Comparison of ENCODE assay signal across 23 mouse cellular contexts in genomic region chr1:180826634-180827033, GRCm38 (mm10). TPM values are rescaled to one million over a fixed set of nuclear protein-coding genes. Genes with fewer than 3 reads are reported as not detected.
DNase-seq lines count a peak whose midpoint lies in the region; ATAC-seq and TF ChIP-seq lines count a peak whose summit lies in the region.
"Had no signal": no experiment of that assay in that cellular context is flagged by ENCODE, and none has a peak within 500 bp of the region (broad histone marks: within the 10 kb centered on the region; RNA-seq: fewer than 3 reads in every experiment).

No protein-coding gene starts in this region.

- H3K4me3 ChIP-seq in MEL (ENCODE audit: control insufficient read depth in 1 of 2, insufficient read depth in 1 of 2, low read depth in 2 of 2, low read length in 2 of 2) = no peak overlapping the region
- H3K4me3 ChIP-seq: forebrain, embryonic 10.5 days; gastrocnemius, adult 2 months; heart, embryonic 12.5 days; left cerebral cortex, adult 2 months; midbrain, embryonic 15.5 days; stomach, embryonic 15.5 days had no signal

- DNase-seq in lung, postnatal 36 days = peak; percentile 53
- no peak for DNase-seq in lung, adult 18-20 months
- peak; percentile 81 for DNase-seq in MEL (ENCODE audit: low read depth, low spot score)
- DNase-seq in neural tube, embryonic 10.5 days (ENCODE audit: extremely low spot score, low spot score) = no peak
- DNase-seq in kidney, postnatal 4 days = no peak
- DNase-seq: adrenal gland, postnatal 25 days; cerebellum, adult 18-20 months; cerebellum, postnatal 25 days; gastrocnemius, adult 2 months; kidney, adult 8-10 months; kidney, postnatal 25 days; layer of hippocampus, adult 9-11 months; right cerebral cortex, postnatal 25 days; thymus, adult 18-20 months had no signal

- ATAC-seq in granulocyte monocyte progenitor cell, adult 5-6 weeks (replicated peaks; ENCODE audit: poor library complexity, severe bottlenecking) = peak; percentile 74
- ATAC-seq in neutrophil, adult 5-6 weeks (ENCODE audit: extremely low read depth, insufficient number of reproducible peaks, low FRiP score, poor library complexity, severe bottlenecking) = peak; percentile 43
- ATAC-seq: CD4-positive, CD25-positive, alpha-beta regulatory T cell, adult 4 months; midbrain, embryonic 15.5 days had no signal

- H3K4me1 ChIP-seq in MEL (ENCODE audit: control insufficient read depth in 1 of 2, insufficient read depth in 2 of 2, low read length in 2 of 2) = peaks cover 2 to 29% of the 10 kb centered on the region in 2 experiments
- H3K4me1 ChIP-seq: midbrain, embryonic 15.5 days had no signal

- TF ChIP-seq EP300 in MEL (IDR thresholded peaks at IDR 0.05; ENCODE audit: low read depth in 1 of 2, low read length in 2 of 2) = peak in 1 of 2 experiments; percentile 37; a peak in 1 of 4 replicates

- no peak for TF ChIP-seq CTCF in MEL (IDR thresholded peaks at IDR 0.05 in 2 of 3, conservative IDR thresholded peaks at IDR 0.05 in 1 of 3; ENCODE audit: control insufficient read depth in 1 of 3, insufficient read depth in 1 of 3, low read depth in 2 of 3, low read length in 3 of 3, poor library complexity in 1 of 3, severe bottlenecking in 1 of 3)

- H3K9me3 ChIP-seq in MEL (replicated peaks; ENCODE audit: insufficient read depth, low read length) = no peaks in the 10 kb centered on the region
- H3K9me3 ChIP-seq: forebrain, embryonic 10.5 days; midbrain, embryonic 15.5 days; stomach, embryonic 15.5 days had no signal

- H3K27ac ChIP-seq in MEL (ENCODE audit: control insufficient read depth, low read depth, low read length) = no peak overlapping the region
- H3K27ac ChIP-seq: forebrain, embryonic 10.5 days; gastrocnemius, adult 2 months; hindbrain, embryonic 14.5 days; left cerebral cortex, adult 2 months; midbrain, embryonic 15.5 days; stomach, embryonic 15.5 days had no signal

- H3K9ac ChIP-seq in MEL (ENCODE audit: control insufficient read depth, low read depth, low read length, poor library complexity, severe bottlenecking) = no peak overlapping the region
- H3K9ac ChIP-seq: heart, embryonic 12.5 days; hindbrain, embryonic 14.5 days; midbrain, embryonic 15.5 days; stomach, embryonic 15.5 days had no signal

- 0 out of 4 replicates have a peak, but pooled peaks cover 0 to 2% of the 10 kb centered on the region in 2 experiments for H3K27me3 ChIP-seq in MEL (ENCODE audit: control insufficient read depth in 1 of 2, insufficient read depth in 2 of 2, low read length in 2 of 2)
- H3K27me3 ChIP-seq: heart, embryonic 12.5 days; midbrain, embryonic 15.5 days; stomach, embryonic 15.5 days had no signal

- TF ChIP-seq RAD21 in MEL (IDR thresholded peaks at IDR 0.05; ENCODE audit: low read depth, low read length) = no peak

- no peak for TF ChIP-seq POLR2A in MEL (IDR thresholded peaks at IDR 0.05; ENCODE audit: control insufficient read depth in 1 of 2, insufficient read depth in 1 of 2, low read depth in 1 of 2, low read length in 2 of 2, poor library complexity in 1 of 2)

- peaks cover 0 to 6% of the 10 kb centered on the region in 2 experiments; a peak in 2 of 4 replicates for H3K36me3 ChIP-seq in MEL (ENCODE audit: control insufficient read depth in 1 of 2, insufficient read depth in 2 of 2, low read length in 2 of 2)
- H3K36me3 ChIP-seq: forebrain, embryonic 10.5 days; heart, embryonic 12.5 days; midbrain, embryonic 15.5 days; stomach, embryonic 15.5 days had no signal

- no peaks in the 10 kb centered on the region for H3K79me2 ChIP-seq in MEL (ENCODE audit: control insufficient read depth, insufficient read depth, low read length, poor library complexity)

TF ChIP-seq in MEL, 35 proteins besides CTCF, POLR2A, EP300 and RAD21:
- TF ChIP-seq MXI1 (IDR thresholded peaks at IDR 0.05; ENCODE audit: low read depth, low read length) = no peak
- no peak for TF ChIP-seq CHD2 (IDR thresholded peaks at IDR 0.05; ENCODE audit: low read length)
- no peak for TF ChIP-seq MEF2A (IDR thresholded peaks at IDR 0.05; ENCODE audit: extremely low read depth, insufficient replicate concordance, low read depth, low read length, poor library complexity, severe bottlenecking)
- no peak for TF ChIP-seq ZMIZ1 (IDR thresholded peaks at IDR 0.05; ENCODE audit: low read depth, low read length)
- no peak for TF ChIP-seq KAT2A (conservative IDR thresholded peaks at IDR 0.05; ENCODE audit: low read depth, low read length)
- TF ChIP-seq NELFE (IDR thresholded peaks at IDR 0.05; ENCODE audit: low read depth, low read length) = no peak
- no peak for TF ChIP-seq CHD1 (IDR thresholded peaks at IDR 0.05; ENCODE audit: low read depth, low read length)
- TF ChIP-seq ETS1 (IDR thresholded peaks at IDR 0.05; ENCODE audit: low read depth, low read length) = peak; percentile 33; the same call in 1 of the 2 replicates
- TF ChIP-seq HCFC1 (IDR thresholded peaks at IDR 0.05; ENCODE audit: low read depth, low read length) = 0 out of 2 replicates have a peak, but pooled peaks have one; percentile 8
- no peak for TF ChIP-seq MAZ (IDR thresholded peaks at IDR 0.05; ENCODE audit: low read depth, low read length)
- no peak for TF ChIP-seq USF2 (IDR thresholded peaks at IDR 0.05; ENCODE audit: borderline replicate concordance in 1 of 2, insufficient read depth in 1 of 2, low read depth in 1 of 2, low read length in 2 of 2)
- no peak for TF ChIP-seq ZKSCAN1 (IDR thresholded peaks at IDR 0.05; ENCODE audit: low read depth, low read length)
- TF ChIP-seq RCOR1 (IDR thresholded peaks at IDR 0.05; ENCODE audit: low read depth, low read length) = peak; percentile 85
- no peak for TF ChIP-seq NRF1 (IDR thresholded peaks at IDR 0.05; ENCODE audit: insufficient read depth, low read depth, low read length, poor library complexity, severe bottlenecking)
- TF ChIP-seq POLR2AphosphoS5 (IDR thresholded peaks at IDR 0.05; ENCODE audit: borderline replicate concordance, low read depth, low read length) = no peak
- no peak for TF ChIP-seq GABPA (IDR thresholded peaks at IDR 0.05; ENCODE audit: low read depth, low read length)
- peak; percentile 42; the same call in 1 of the 2 replicates for TF ChIP-seq SIN3A (IDR thresholded peaks at IDR 0.05; ENCODE audit: low read length)
- no peak for TF ChIP-seq MAFK (IDR thresholded peaks at IDR 0.05; ENCODE audit: borderline replicate concordance, low read depth, low read length)
- TF ChIP-seq GATA1 (IDR thresholded peaks at IDR 0.05; ENCODE audit: low read depth, low read length) = no peak
- TF ChIP-seq TCF12 (IDR thresholded peaks at IDR 0.05; ENCODE audit: low read depth, low read length) = no peak
- TF ChIP-seq BHLHE40 (IDR thresholded peaks at IDR 0.05; ENCODE audit: borderline replicate concordance, low read depth, low read length) = no peak

RNA-seq across cellular contexts. Expression of gene H3f3a, which starts 12.9 kb away (rescaled TPM):
- total RNA-seq in MEL (2012; rRNA removed) = 573 and 574 TPM in 2 replicates
- polyA plus RNA-seq in MEL (2012; ENCODE audit: insufficient read depth in 1 of 2, insufficient read length in 2 of 2, low read depth in 1 of 2, low replicate concordance in 2 of 2, missing spikeins in 1 of 2) = 100 to 1,000 TPM; 265 to 903 TPM
- total RNA-seq in granulocyte monocyte progenitor cell, adult 5-6 weeks (2014; fragmentation: Nextera tagmentation) = 1,208 and 1,212 TPM in 2 replicates
- 1,574 and 1,754 TPM in 2 replicates for total RNA-seq in granulocyte monocyte progenitor cell, adult 5-6 weeks (2017)
- total RNA-seq in neutrophil, adult 5-6 weeks (2017) = 2,143 and 2,209 TPM in 2 replicates

RNA-seq across cellular contexts. Expression of gene Sde2, which starts 24.3 kb away (rescaled TPM):
- 31.4 and 35.5 TPM in 2 replicates for total RNA-seq in MEL (2012; rRNA removed)
- 10 to 100 TPM in 1 of 2 experiments, not detected in 1; 48.0 TPM for polyA plus RNA-seq in MEL (2012; ENCODE audit: insufficient read depth in 1 of 2, insufficient read length in 2 of 2, low read depth in 1 of 2, low replicate concordance in 2 of 2, missing spikeins in 1 of 2)
- total RNA-seq in granulocyte monocyte progenitor cell, adult 5-6 weeks (2014; fragmentation: Nextera tagmentation) = 18.0 and 23.5 TPM in 2 replicates
- total RNA-seq in granulocyte monocyte progenitor cell, adult 5-6 weeks (2017) = 29.5 and 29.8 TPM in 2 replicates
- total RNA-seq in neutrophil, adult 5-6 weeks (2017) = 33.0 and 38.8 TPM in 2 replicates

Comparison
In these comparisons a context has a peak if more than half of its experiments do, and no peak if none do; other contexts are left out.
1. DNase-seq: peak in lung, postnatal 36 days (single experiment) and MEL (single experiment); none in lung, adult 18-20 months (0 of 2), neural tube, embryonic 10.5 days (single experiment) and kidney, postnatal 4 days (0 of 2).